Mouse (Mus musculus) heart, embryonic 10.5 days (tissue): ENCODE results near the gene Gtf2ird1. TPM values are rescaled to one million over a fixed set of nuclear protein-coding genes. Genes with fewer than 3 reads are reported as not detected.

Experiments
- DNase-seq: peaks from one replicate; pipeline ENCODE4 v3.0.0-alpha.2; 2017; ENCODE audit warnings: low spot score
- H3K27ac ChIP-seq: fragments of 300-500 bp; sonication (generic); 2 replicates; pipeline ENCODE4 v1.5.1; 2016; ENCODE audit warnings: mild to moderate bottlenecking
- H3K27me3 ChIP-seq: fragments of 300-500 bp; sonication (generic); 2 replicates; pipeline ENCODE4 v1.6.1; 2016; ENCODE audit warnings: mild to moderate bottlenecking; ENCODE audit not compliant: poor library complexity, insufficient read depth, severe bottlenecking
- H3K36me3 ChIP-seq: fragments of 300-500 bp; sonication (generic); 2 replicates; pipeline ENCODE4 v1.6.1; 2016; ENCODE audit warnings: mild to moderate bottlenecking, moderate library complexity
- H3K4me1 ChIP-seq: fragments of 300-500 bp; sonication (generic); 2 replicates; pipeline ENCODE4 v1.6.1; 2016; ENCODE audit warnings: mild to moderate bottlenecking
- H3K4me3 ChIP-seq: fragments of 300-500 bp; sonication (generic); 2 replicates; pipeline ENCODE4 v1.5.1; 2016; ENCODE audit warnings: mild to moderate bottlenecking, moderate library complexity
- H3K9me3 ChIP-seq: fragments of 300-500 bp; sonication (generic); 2 replicates; pipeline ENCODE4 v1.6.1; 2016; ENCODE audit warnings: mild to moderate bottlenecking, moderate library complexity
- WGBS: fragments of 180-500 bp; shearing (Covaris S2); methylation state at CpG from one replicate; pipeline ENCODE4 v1.1.7; 2016; 5-methylcytosine and 5-hydroxymethylcytosine counted together
- polyA plus RNA-seq: library from polyadenylated mRNA; unstranded; fragments of >200 nt; fragmentation: Nextera tagmentation; extraction: Ambion mirVana; gene quantifications from 2 replicates; pipeline ENCODE4 v1.2.1, GENCODE M21; 2016

Gene Gtf2ird1
- polyA plus RNA-seq, 1 experiment from 2014 or later: 74.8 TPM

DNA sequence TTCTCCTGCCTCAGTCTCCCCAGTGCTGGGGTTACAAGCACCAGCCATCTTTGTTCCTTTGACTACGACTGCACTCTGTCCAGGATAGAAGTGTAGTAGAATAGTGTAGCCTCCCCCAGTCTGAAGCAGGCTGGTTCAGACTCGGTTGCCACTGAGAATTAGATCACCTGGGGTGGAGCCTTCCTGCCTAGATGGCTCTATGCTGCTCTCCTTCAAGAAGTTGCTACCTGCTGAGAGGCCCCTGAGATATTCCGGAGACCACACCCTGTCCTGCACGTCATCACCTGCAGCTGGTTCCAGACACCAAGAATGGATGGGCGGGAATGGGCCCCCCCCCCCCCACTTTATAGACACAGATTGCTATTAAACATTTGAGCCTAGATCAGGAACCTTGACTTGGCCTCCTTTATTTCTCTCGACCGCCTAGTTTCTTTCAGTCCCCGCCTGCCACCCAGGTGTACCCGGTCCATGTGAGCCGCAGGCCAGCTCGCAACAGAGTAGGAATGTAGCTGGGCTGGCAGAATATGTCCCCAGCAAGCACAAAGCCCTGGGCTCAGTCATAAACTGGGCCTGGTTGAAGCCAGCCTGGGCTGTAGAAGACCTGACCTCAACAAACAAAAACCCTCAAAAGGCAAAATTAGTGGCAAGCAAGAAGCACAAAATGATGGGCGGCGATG is 19.6 kb downstream of the Gtf2ird1 start:
- WGBS: 87% methylated on average over 13 of the region's 13 CpGs

DNA sequence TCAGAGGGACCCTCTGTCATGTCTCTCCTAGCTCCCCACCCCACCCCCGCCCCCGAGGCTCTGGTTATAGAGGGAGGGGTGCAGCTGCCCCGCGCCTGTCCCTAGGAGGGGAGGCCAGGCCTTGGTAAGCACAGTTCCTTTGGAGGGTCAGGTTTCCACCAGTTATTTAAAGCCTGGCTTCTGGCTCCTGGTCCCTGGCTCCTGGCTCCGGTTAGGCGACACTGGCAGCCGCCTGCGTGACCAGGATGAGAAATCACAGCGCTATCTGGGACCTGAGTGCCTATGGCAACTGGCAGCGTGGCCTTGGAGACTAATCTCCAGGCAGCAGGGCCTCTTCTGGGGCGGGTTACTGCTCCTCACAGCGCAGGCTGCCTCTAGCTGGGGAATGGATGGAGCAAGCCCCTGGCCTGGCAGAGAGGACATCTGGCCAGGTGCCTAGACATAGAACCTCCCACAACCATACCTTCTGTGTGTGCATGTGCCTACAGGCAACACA is 20.6 kb downstream of the Gtf2ird1 start:
- 33% methylated on average over 12 of the region's 12 CpGs for WGBS
- Histone ChIP-seq H3K27ac (peak overlapping the region; percentile 88), H3K4me3 (0 out of 2 replicates have a peak overlapping the region, but pooled peaks have one; percentile 5), H3K36me3 (peaks cover 14% of the 10 kb centered on the region), H3K4me1 (peaks cover 77% of the 10 kb centered on the region), H3K27me3 (no peaks in the 10 kb centered on the region), H3K9me3 (no peaks in the 10 kb centered on the region)
- DNase-seq: peak; percentile 83

More for the DNA sequence above, 19.6 kb downstream of the Gtf2ird1 start:
- H3K9me3 ChIP-seq: no peaks in the 10 kb centered on the region
- DNase-seq: no peak
- H3K27ac ChIP-seq: peak overlapping the region; percentile 88; the same call in 1 of the 2 replicates
- H3K27me3 ChIP-seq: no peaks in the 10 kb centered on the region
- H3K36me3 ChIP-seq: peaks cover 17% of the 10 kb centered on the region
- H3K4me3 ChIP-seq: no peak overlapping the region
- H3K4me1 ChIP-seq: peaks cover 80% of the 10 kb centered on the region

DNA sequence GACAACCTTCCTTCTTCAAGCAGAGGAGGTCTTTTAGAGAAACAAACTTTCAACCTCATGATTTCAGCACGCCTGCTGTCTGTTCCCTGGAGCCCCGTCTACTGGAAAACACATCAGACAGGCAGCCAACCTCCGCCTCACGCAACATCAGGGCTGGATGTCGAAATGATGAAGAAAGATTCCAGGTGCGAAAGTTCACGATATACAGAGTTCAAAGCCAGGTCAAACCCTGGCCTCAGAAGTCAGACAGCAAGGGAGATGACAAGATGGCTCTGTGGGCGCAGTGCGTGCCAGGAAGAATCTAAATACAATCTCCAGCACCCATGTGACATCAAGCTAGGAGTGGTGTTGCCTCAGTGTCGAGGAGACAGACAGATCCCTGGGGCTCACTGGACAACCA is 23.4 kb downstream of the Gtf2ird1 start:
- Histone ChIP-seq H3K4me1 (peaks cover 64% of the 10 kb centered on the region), H3K27ac (0 out of 2 replicates have a peak overlapping the region, but pooled peaks have one; percentile 33), H3K27me3 (no peaks in the 10 kb centered on the region), H3K9me3 (no peaks in the 10 kb centered on the region), H3K4me3 (no peak overlapping the region), H3K36me3 (no peaks in the 10 kb centered on the region)
- 60% methylated on average over 10 of the region's 10 CpGs for whole genome bisulfite sequencing
- DNase-seq: no peak

DNA sequence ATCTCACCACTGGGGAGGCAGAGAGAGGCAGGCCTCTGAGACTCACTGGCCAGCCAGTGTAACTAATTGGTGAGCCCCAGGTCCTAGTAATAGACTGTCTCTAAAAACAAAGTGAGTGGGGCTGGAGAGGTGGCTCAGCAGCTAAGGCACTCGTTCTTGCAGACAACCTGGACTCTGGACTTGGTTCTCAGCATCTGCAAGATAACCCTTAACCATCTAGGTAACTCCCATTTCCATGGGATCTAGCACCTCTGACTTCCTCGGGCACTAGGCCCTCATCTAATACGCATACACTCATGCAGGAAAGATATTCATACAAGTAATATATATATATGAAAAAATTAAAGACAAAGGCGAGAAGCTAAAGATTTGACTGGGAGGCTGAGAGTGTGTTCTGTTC is 26.4 kb downstream of the Gtf2ird1 start:
- Histone ChIP-seq H3K9me3 (no peaks in the 10 kb centered on the region), H3K36me3 (no peaks in the 10 kb centered on the region), H3K4me1 (peaks cover 41% of the 10 kb centered on the region), H3K4me3 (no peak overlapping the region), H3K27ac (no peak overlapping the region), H3K27me3 (no peaks in the 10 kb centered on the region)
- DNase-seq: no peak
- WGBS: 78% methylated on average over 4 of the region's 4 CpGs

DNA sequence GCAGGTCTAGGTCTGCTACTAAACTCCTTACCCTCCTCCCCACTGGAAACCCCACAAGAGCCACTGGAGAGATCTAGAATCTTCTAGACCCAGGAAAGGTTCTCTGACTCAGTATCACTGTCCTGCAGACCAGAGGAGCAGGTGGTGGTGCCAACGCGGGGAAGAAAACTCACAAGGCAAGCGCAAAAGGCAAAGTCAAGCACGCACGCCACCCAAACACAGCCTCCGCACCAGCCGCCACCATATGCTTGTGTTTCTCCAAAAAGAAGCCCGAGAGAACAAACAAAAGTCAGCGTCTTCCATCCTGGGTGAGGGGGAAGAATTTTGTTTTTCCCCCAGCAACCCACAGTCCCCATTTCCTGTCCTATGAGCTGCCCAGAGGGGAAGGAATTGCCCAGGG is 28.9 kb downstream of the Gtf2ird1 start:
- Histone ChIP-seq H3K4me1 (peaks cover 24% of the 10 kb centered on the region; the same call in 1 of the 2 replicates), H3K36me3 (peaks cover 8% of the 10 kb centered on the region; the same call in 1 of the 2 replicates)
- no peak for DNase-seq

DNA sequence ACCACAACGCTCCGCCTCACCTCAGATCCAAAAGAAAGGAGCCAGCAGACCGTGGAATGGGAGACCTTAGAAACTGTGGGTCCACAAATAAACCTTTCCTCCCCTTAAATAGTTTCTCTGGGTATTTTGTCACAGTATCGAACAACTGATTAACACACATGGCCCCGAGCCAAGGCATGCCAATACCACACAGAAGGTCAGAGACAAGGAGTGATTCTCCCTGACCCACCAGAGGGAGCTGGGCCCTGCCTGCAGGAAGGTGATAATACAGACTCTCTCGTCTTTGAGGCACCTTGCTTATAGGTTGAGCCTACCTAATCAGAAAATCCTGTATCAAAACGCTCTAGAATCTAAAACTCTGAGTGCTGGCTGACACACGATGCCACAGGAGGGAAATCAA is 30.9 kb downstream of the Gtf2ird1 start:
- H3K36me3 ChIP-seq: peaks cover 8% of the 10 kb centered on the region; the same call in 1 of the 2 replicates
- 89% methylated on average over 8 of the region's 8 CpGs for WGBS
- H3K4me3 ChIP-seq: no peak overlapping the region
- no peak overlapping the region for H3K27ac ChIP-seq
- no peak for DNase-seq
- H3K9me3 ChIP-seq: no peaks in the 10 kb centered on the region
- no peaks in the 10 kb centered on the region for H3K27me3 ChIP-seq
- peaks cover 33% of the 10 kb centered on the region for H3K4me1 ChIP-seq

More for the DNA sequence above, 28.9 kb downstream of the Gtf2ird1 start:
- no peak overlapping the region for H3K27ac ChIP-seq
- no peaks in the 10 kb centered on the region for H3K9me3 ChIP-seq
- H3K4me3 ChIP-seq: no peak overlapping the region
- no peaks in the 10 kb centered on the region for H3K27me3 ChIP-seq
- 87% methylated on average over 9 of the region's 9 CpGs for WGBS

DNA sequence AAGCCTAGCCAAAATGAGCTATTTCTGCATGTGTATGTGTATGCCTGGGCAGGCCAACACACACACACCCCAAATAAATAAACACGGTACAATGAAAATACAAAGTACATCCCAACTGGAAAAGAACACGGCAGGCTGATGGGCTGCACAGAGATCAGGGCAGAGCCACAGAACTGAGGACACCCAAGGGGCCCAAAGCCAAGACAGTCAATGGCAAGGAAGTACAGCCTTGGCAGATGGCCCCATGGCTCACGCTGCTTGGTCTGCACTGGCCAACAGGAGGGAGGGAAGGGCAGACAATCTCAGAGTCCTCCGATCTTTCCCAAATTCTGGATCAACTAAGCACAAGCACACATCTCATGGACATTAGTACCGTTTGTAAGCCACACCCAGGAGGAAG is 32.6 kb downstream of the Gtf2ird1 start:
- no peak for DNase-seq
- Histone ChIP-seq H3K4me3 (no peak overlapping the region), H3K9me3 (no peaks in the 10 kb centered on the region), H3K27ac (no peak overlapping the region), H3K4me1 (peaks cover 33% of the 10 kb centered on the region), H3K36me3 (peaks cover 8% of the 10 kb centered on the region; the same call in 1 of the 2 replicates), H3K27me3 (no peaks in the 10 kb centered on the region)
- 87% methylated on average over 5 of the region's 5 CpGs for WGBS

DNA sequence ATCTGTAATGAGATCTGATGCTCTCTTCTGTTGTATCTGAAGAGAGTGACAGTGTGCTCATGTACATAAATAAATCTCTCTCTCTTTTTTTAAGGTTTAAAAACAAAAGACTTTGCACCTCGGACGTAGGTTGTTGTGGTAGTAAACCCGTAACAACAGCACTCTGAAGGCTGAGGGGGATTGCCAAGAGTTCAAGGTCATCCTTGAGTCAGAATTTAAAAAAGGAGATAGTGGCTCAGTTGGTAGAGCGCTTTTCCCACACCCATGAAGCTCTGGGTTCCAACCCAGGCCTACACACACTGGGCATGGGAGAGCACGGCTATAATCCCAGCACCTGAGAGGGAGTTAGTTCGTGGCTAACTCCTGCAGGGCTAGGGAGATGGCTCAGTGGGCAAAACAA is 33.1 kb downstream of the Gtf2ird1 start:
- Histone ChIP-seq H3K4me1 (peaks cover 33% of the 10 kb centered on the region), H3K27me3 (no peaks in the 10 kb centered on the region), H3K9me3 (no peaks in the 10 kb centered on the region), H3K4me3 (no peak overlapping the region), H3K36me3 (peaks cover 11% of the 10 kb centered on the region), H3K27ac (no peak overlapping the region)
- WGBS: 90% methylated on average over 6 of the region's 6 CpGs
- DNase-seq: no peak

DNA sequence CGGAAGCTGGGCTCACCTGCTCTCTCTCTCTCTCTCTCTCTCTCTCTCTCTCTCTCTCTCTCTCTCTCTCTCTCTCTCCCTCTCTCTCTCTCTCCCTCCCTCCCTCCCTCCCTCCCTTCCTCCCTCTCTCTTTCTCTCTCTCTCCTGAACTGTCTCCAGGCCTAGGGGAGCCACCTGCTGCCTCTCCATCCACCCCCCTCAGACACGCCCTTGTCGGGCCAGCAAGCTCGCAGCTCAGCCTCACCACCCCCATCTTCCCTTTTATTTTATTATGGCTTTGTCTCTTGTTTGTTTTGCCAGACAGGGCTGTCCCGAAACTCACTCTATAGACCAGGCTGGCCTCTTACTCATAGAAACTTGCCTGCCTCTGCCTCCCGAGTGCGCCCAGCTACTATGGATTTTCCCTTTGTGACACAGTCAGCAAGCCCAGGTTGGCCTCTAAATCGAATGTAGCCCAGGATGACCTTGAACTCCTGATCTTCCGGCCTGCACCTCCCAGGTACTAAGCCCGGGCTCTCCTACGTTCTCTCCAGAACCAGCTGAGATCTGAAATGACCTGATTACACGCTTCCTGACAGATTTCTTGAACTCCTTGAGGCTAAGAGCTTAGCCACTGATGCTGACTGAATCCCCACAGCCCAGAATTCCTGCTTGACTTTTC is 34.1 kb downstream of the Gtf2ird1 start:
- H3K27me3 ChIP-seq: no peaks in the 10 kb centered on the region
- peaks cover 20% of the 10 kb centered on the region for H3K36me3 ChIP-seq
- no peaks in the 10 kb centered on the region for H3K9me3 ChIP-seq
- 92% methylated on average over 12 of the region's 12 CpGs for WGBS
- peaks cover 30% of the 10 kb centered on the region for H3K4me1 ChIP-seq
- H3K27ac ChIP-seq: no peak overlapping the region
- no peak for DNase-seq
- H3K4me3 ChIP-seq: no peak overlapping the region

DNA sequence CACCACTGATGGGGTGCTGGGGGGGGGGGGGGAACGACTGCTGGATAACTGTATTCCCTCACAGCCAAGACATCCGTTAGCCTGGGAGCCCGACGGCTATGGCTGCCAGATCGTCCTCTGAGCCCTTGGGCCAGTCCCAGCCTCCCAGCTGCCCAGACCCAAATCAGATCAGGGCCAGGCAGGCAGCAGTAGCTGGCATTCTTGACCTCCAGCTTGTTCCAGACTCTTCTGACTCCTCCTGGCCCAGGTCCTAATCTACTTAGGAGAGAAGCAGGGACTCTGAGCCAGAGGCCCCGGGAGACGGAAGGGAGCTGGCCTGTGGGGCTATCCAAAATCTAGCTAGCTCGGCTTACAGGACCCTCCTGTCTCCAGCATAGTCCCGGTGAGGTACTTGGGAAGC is 35.5 kb downstream of the Gtf2ird1 start:
- H3K27ac ChIP-seq: peak overlapping the region; percentile 50; the same call in 1 of the 2 replicates
- no peaks in the 10 kb centered on the region for H3K27me3 ChIP-seq
- WGBS: 67% methylated on average over 9 of the region's 9 CpGs
- DNase-seq: no peak
- H3K4me3 ChIP-seq: no peak overlapping the region
- H3K36me3 ChIP-seq: peaks cover 34% of the 10 kb centered on the region
- H3K4me1 ChIP-seq: peaks cover 30% of the 10 kb centered on the region
- no peaks in the 10 kb centered on the region for H3K9me3 ChIP-seq

DNA sequence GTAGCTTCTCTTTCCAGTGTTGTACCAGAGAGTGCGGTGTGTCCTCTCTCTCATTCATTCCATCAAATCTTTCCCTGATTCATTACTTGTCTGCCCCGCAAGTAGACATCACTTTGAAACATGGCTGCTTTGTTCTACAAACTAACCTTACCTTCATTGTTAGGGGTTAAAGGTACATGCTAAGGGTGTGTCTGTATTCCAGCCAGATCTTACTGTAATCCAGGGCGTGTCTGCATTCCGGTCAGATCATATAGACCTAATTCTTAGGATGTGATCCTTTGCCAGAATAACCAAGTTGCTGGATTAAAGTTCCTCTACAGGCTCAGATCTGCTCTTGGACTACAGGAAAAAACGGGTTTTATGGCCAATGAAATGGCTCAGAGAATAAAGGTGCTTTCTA is 36.8 kb downstream of the Gtf2ird1 start:
- DNase-seq: no peak
- Histone ChIP-seq H3K4me1 (peaks cover 24% of the 10 kb centered on the region), H3K27ac (no peak overlapping the region), H3K4me3 (no peak overlapping the region), H3K9me3 (no peaks in the 10 kb centered on the region), H3K36me3 (peaks cover 47% of the 10 kb centered on the region), H3K27me3 (no peaks in the 10 kb centered on the region)
- WGBS: 91% methylated on average over 5 of the region's 5 CpGs

DNA sequence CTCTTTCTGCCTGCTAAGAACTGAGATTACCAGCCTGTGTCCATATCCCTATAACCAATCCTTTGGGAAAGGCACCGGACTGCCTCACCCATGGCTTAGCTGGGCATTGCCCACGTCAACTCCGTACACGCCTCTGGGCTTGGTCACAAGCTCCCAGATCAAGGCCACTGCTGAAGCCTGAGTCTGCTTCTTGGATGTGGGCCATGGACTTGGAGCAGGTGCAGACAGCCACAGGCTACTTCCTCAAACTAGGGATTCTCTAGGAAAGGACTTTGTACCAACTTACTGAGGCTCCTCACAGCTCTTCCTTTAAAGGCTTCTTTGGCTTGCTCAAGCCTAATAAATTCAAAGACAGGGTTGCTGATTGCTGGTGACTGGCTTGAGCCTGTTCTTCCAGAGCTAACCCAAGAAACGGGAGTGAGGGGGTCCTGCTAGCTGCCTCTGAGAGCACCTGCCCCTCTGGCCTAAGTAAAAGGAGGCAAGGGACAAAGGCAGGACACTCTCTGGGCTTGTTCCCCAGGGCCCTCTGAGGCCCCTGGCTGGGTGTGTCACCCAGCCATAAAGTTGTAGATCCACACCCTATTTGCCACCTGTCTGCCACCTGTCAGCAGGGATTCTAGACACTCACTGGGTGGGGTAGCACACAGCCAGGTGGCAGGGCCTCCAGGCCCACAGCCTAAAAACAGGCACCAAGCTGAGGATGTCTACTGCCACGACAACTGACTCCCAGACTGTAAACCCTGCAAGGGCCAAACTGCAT is 38.0 kb downstream of the Gtf2ird1 start:
- Histone ChIP-seq H3K4me3 (no peak overlapping the region), H3K27ac (no peak overlapping the region), H3K9me3 (no peaks in the 10 kb centered on the region), H3K27me3 (no peaks in the 10 kb centered on the region), H3K36me3 (peaks cover 53% of the 10 kb centered on the region), H3K4me1 (peaks cover 24% of the 10 kb centered on the region)
- DNase-seq: no peak
- 88% methylated on average over 6 of the region's 6 CpGs for WGBS

DNA sequence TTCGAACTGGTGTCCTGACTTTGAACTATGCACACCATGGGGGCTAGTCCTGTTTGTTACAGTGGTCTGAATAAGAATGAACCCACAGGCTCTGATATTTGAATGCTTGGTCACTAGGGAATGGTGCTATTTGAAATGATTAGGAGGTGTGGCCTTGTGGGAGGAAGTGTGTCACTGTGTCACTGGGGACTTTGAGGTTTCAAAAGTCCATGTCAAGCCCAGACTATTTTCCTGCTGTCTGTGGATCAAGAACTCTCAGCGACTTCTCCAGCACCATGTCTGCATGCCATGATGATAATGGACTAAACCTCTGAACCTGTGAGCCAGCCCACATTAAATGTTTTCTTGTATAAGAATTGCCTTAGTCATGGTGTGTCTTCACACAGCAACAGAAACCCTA is 44.2 kb downstream of the Gtf2ird1 start:
- H3K9me3 ChIP-seq: no peaks in the 10 kb centered on the region
- H3K27me3 ChIP-seq: no peaks in the 10 kb centered on the region
- 86% methylated on average over 2 of the region's 2 CpGs for WGBS
- H3K27ac ChIP-seq: no peak overlapping the region
- no peak for DNase-seq
- H3K4me1 ChIP-seq: peaks cover 3% of the 10 kb centered on the region; the same call in 1 of the 2 replicates
- H3K4me3 ChIP-seq: no peak overlapping the region
- peaks cover 96% of the 10 kb centered on the region for H3K36me3 ChIP-seq
